Mouse (Mus musculus) macrophage (primary cell): ENCODE measurements around the gene Rnf40. TPM values are rescaled to one million over a fixed set of nuclear protein-coding genes. Genes with fewer than 3 reads are reported as not detected.

Experiments used
- H3K27ac ChIP-seq: fragments of 350-480 bp; formaldehyde crosslinking; 2 replicates; pipeline ENCODE4 v1.9.0; 2021
- H3K36me3 ChIP-seq: fragments of 350-480 bp; formaldehyde crosslinking; 2 replicates; pipeline ENCODE4 v1.9.0; 2021; ENCODE audit errors: inconsistent target
- H3K4me3 ChIP-seq: fragments of 350-480 bp; formaldehyde crosslinking; 2 replicates; pipeline ENCODE4 v1.9.0; 2021; ENCODE audit errors: inconsistent target
- H3K79me2 ChIP-seq: fragments of 350-480 bp; formaldehyde crosslinking; 2 replicates; pipeline ENCODE4 v1.9.0; 2021; ENCODE audit errors: inconsistent target
- WGBS: methylation state at CpG from one replicate; pipeline ENCODE4 v1.1.7; 2026; ENCODE audit warnings: inconsistent platforms; ENCODE audit not compliant: missing documents; 5-methylcytosine and 5-hydroxymethylcytosine counted together
- polyA plus RNA-seq: library from polyadenylated mRNA; stranded (reverse); fragments of 250-400 nt; gene quantifications from 3 replicates; pipeline ENCODE4 v1.2.4, GENCODE M21; 2018; ENCODE audit warnings: inconsistent platforms
- total RNA-seq, 78 experiments: library from RNA; depleted of rRNA; stranded (reverse); fragments of 250-400 nt; gene quantifications; 1 replicate in 9 of 78; 2 replicates in 24 of 78; 3 replicates in 43 of 78; 4 replicates in 2 of 78; pipeline ENCODE4 v1.2.4; 2018; ENCODE audit warnings: inconsistent platforms in 56 of 78

Gene Rnf40
- total RNA-seq (2018; cell fraction: chromatin; rRNA removed): 100 to 1,000 TPM in 18 of 26 experiments, 10 to 100 TPM in 8; 81.8 to 208 (median 111) TPM
- total RNA-seq (2018; cell fraction: cytosol; rRNA removed): 10 to 100 TPM; 27.3 to 46.6 (median 35.7) TPM
- total RNA-seq (2018; cell fraction: nucleus; rRNA removed): 10 to 100 TPM; 40.6 to 87.4 (median 62.0) TPM
- polyA plus RNA-seq: 27.1 to 29.6 TPM (median 28.3 TPM) in 3 replicates

DNA sequence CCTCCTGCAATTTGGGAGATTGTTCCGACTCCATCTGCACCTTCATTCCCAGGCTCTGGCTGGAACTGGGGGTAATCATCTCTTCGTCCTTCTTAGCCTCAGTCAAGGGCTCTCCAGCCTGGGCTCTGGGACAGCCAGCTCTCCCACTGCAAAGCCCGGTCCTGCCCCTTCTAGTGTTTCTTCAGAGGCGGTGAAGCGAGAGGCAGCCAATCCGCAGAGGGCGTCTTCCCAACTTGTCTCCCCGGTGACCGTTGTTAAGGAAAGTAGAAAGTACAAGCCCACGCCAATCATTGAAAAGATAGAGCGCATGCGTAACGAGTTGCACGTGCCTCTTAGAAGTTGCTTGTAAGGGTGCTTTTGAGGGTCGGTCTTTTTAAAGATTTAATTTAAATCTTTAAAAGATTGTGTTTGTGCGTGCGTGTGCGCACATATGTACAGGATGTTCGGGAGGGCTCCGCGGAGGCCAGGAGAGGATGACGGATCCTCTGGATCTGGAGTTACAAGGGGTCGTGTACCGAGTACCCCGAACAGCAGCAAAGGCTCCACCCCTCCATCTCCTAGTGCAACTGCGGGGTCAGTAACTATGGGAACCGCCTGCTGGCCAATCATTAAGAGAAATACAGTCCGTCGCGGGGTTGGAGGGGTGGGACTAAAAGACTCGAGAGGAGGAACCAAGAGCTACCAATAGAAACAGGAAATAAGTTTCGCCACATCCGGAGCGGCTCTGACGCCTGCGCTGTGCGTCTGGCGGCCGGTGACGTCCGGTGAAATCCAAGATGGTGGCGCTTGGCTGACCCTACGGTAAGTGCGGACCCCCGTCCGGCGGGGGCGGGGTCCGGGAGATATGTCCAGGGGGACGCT, at the start of gene Rnf40, which contains the start of gene Ccdc189:
Rnf40 (plus strand) TSS at position 757 of the 861 bp plus-strand sequence.
Ccdc189 (minus strand) TSS at position 585 of the 861 bp plus-strand sequence.
- H3K27ac ChIP-seq: peak within 1 kb of the TSS; percentile 28
- WGBS: 0% methylated on average over 50 of the region's 50 CpGs
- H3K4me3 ChIP-seq: peak within 1 kb of the TSS; percentile 74
- peaks cover 39% of the 10 kb centered on the region for H3K36me3 ChIP-seq
- H3K79me2 ChIP-seq: peaks cover 22% of the 10 kb centered on the region

DNA sequence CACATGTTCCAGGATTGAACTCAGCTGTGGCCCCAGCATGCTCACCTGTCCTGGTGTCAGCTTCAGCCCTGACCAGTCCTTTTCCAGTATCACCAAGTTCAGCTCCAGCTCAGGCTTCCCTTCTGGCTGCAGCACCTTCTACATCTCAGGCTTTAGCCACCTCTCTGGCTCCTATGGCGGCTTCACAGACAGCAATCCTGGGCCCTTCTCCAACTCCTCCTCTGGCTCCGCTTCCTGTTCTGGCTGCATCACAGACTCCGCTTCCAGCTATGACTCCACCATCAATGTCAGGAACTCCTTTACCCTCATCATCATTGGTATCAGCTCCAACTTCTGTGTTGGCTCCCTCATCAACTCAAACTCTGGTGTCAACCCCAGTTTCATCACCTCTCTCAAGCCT, 46.9 kb upstream of the Rnf40 start:
- Histone ChIP-seq H3K36me3 (peaks cover 82% of the 10 kb centered on the region), H3K4me3 (no peak overlapping the region), H3K27ac (no peak overlapping the region), H3K79me2 (peaks cover 20% of the 10 kb centered on the region; the same call in 1 of the 2 replicates)
- WGBS: 82% methylated on average over 3 of the region's 3 CpGs

DNA sequence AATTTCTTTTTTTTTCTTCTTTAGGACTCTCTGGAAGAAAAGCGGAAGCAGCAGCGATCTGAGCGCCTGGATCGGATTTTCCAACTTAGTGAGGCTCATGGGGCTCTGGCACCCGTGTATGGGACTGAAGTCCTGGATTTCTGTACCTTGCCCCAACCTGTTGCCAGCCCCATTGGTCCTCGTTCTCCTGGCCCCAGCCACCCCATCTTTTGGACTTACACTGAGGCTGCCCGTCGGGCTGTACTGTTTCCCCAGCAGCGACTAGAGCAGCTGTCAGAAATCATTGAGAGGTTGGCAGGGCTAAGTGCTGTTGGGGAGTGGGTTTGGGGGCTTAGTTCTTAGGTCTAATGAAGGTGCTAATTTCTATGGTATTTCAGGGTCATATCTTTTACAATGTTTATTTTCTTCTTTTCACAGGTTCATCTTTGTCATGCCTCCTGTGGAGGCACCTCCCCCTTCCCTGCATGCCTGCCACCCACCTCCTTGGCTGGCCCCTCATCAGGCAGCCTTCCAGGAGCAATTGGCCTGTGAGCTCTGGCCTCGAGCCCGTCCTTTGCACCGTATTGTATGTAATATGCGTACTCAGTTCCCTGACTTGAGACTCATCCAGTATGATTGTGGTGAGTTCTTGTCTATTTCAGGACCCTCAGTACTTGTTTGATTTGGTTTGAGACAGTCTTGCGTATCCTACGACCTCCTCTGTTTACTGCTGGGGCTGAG, 39.3 kb upstream of the Rnf40 start:
- Histone ChIP-seq H3K27ac (no peak overlapping the region), H3K4me3 (no peak overlapping the region), H3K36me3 (peaks cover 69% of the 10 kb centered on the region), H3K79me2 (peaks cover 16% of the 10 kb centered on the region; the same call in 1 of the 2 replicates)
- WGBS: 95% methylated on average over 15 of the region's 15 CpGs

DNA sequence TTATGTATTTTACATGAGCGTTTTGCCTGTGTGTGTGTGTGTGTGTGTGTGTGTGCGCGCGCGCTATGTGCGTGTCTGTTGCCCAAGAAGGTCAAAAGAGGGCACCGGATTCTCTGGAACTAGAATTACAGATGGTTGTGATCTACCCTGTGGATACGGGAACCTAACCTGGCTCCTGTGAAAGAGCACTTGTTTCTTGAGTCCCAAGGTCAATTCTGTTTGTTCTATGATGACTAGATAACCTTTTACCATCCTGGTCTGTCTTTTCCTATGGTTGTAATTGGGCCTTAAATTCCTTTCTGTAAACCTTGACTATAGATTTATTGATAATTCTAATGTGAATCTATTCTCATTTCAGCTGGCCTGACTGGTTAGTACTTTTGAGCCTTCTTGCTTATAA, 37.0 kb upstream of the Rnf40 start:
- no peak overlapping the region for H3K4me3 ChIP-seq
- H3K36me3 ChIP-seq: peaks cover 80% of the 10 kb centered on the region
- 98% methylated on average over 6 of the region's 8 CpGs for whole genome bisulfite sequencing
- H3K27ac ChIP-seq: no peak overlapping the region
- H3K79me2 ChIP-seq: no peaks in the 10 kb centered on the region; the same call in 1 of the 2 replicates

DNA sequence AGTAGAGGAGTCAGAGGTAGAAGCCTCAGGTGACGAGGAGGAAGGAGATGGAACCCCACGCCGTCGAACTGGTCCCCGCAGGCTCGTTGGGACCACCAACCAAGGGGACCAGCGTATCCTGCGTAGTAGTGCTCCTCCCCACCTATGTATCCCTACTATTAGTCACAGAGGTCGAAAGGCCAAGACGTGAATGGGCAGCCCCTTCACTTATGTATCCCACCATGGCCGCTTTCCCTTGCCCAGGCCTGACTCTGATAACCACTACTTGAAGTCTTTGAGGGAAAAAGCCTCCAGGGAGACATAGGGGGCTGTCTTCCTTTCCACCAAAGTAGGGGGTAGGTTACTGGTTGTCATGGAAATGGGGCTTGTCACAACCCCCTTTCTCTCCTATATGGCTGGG, 28.0 kb upstream of the Rnf40 start:
- Histone ChIP-seq H3K79me2 (no peaks in the 10 kb centered on the region), H3K36me3 (peaks cover 64% of the 10 kb centered on the region), H3K4me3 (no peak overlapping the region), H3K27ac (no peak overlapping the region)
- 93% methylated on average over 11 of the region's 11 CpGs for WGBS

DNA sequence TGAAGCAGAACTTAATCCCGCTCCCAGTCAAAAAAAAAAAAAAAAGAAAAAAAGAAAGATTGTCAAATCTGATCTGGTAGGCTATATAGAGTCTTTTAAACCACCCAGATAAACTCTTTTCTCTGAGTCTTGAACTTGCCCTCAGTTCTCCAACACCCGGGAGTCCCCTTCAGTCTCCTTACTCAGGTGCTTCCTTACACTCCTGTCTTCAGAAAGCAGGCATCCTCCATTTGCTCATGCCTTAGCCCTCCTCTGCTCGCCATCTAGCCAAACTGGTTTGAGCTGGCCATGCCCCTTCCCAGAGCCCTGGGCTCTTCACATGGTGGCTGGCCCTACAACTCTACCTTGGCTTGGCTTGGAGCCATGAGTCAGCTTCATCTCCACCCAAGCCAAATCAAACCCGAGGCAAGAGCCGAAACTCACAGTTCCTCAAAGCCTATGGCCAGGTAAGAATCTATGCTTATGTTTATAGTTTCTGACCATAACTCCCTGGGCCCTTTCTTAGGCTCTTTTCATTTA, 27.2 kb upstream of the Rnf40 start, which contains the start of gene Tmem265:
Tmem265 (plus strand) TSS at position 51 of the 519 bp plus-strand sequence.
- 81% methylated on average over 5 of the region's 5 CpGs for WGBS

DNA sequence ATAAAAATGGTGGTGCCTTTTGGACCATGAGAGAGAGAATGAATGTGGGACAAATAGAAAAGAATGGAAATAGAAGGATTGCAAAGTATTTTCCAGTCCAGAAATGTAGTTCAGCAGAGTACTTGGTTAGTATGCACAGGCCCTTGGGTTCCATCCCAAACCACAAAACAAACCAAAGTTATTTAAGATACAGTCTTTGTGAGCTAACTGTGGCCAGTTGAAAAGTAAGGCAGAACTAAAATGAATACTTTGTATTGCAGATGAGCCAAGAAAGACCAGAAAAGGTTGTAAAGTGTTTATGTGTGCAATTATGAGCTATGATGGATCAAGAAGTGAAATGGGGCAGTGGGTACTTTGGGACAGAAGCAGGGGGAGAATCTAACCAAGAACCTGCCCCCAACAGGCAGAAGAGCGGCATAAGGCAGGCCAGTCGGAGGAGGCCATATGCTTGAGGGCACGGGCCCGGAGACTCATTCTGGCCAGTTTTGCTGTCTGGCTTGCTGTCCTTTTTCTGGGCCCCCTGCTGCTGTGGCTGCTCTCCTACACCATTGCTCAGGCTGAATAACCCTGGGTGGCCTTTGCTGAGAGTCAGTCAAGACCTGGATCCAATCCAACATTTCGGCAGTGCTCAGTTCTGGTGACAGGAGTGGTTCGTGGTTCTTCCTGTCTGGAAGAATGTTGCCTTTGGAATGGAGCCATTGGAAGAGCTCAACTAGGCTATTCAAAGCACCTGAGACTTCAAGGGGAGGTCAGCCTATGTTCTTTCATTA, 24.0 kb upstream of the Rnf40 start:
- Histone ChIP-seq H3K79me2 (no peaks in the 10 kb centered on the region), H3K4me3 (no peak overlapping the region), H3K36me3 (peaks cover 31% of the 10 kb centered on the region), H3K27ac (no peak overlapping the region)
- 87% methylated on average over 6 of the region's 6 CpGs for whole genome bisulfite sequencing

More for the DNA sequence above, 27.2 kb upstream of the Rnf40 start, which contains the start of gene Tmem265:
- no peaks in the 10 kb centered on the region for H3K79me2 ChIP-seq
- no peak within 1 kb of the TSS for H3K27ac ChIP-seq
- no peak within 1 kb of the TSS for H3K4me3 ChIP-seq
- peaks cover 56% of the 10 kb centered on the region for H3K36me3 ChIP-seq

DNA sequence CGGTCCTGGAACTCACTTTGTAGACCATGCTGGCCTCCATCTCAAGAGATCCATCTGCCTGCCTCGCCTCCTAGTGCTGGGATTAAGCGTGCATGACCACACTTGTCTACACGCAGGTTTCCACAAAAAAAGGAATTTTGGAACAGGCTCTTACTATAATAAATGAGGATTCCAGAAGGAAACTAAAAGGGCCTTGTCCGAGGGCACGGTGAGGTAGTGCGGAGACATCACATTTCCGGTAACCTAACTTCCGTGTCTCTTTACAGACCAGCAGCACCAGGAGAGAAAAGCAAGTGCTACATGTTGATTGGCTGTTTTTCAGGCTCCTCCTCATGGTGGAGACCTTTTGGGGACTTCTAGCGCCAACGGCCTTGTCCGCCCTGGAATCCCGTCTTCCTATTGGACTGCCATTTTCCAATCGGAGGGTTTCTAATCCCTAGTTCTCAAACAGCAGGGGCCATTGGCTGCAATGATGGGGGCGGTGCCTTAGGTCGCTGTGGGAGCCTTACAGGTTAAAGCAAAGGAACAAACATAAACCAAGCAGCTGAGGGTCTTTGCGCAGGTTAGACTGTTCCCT, 15.6 kb upstream of the Rnf40 start, which contains the start of gene Phkg2:
Phkg2 (plus strand) TSS at position 446 of the 577 bp plus-strand sequence.
- H3K4me3 ChIP-seq: peak within 1 kb of the TSS; percentile 79
- under 1% methylated on average over 17 of the region's 17 CpGs for WGBS
- peak within 1 kb of the TSS; percentile 52 for H3K27ac ChIP-seq
- H3K79me2 ChIP-seq: peaks cover 43% of the 10 kb centered on the region
- H3K36me3 ChIP-seq: peaks cover 8% of the 10 kb centered on the region; the same call in 1 of the 2 replicates

DNA sequence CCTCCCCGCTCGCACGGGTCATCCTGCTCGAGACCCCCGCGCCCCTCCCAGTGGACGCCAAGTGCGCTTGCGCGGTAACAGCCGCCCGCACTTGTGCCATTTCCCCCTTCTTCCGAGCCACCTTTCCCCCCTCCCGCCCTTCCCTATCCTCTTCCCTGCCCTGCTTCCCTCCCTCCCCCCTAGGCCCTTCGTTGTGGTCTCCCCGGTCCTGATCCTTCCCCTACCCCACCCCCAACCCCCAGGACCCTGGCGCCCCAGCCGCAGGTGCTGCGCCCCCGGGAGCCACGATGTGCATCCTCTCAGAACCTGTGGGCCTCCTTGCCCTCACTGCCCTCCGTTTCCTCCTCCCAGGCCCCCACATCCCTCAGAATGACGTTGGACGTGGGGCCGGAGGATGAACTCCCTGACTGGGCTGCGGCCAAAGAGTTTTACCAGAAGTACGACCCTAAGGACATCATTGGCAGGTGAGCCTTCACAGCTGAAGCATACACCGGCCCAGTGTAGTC, 15.0 kb upstream of the Rnf40 start:
- WGBS: under 1% methylated on average over 12 of the region's 28 CpGs
- Histone ChIP-seq H3K27ac (peak overlapping the region; percentile 52), H3K4me3 (peak overlapping the region; percentile 79)

DNA sequence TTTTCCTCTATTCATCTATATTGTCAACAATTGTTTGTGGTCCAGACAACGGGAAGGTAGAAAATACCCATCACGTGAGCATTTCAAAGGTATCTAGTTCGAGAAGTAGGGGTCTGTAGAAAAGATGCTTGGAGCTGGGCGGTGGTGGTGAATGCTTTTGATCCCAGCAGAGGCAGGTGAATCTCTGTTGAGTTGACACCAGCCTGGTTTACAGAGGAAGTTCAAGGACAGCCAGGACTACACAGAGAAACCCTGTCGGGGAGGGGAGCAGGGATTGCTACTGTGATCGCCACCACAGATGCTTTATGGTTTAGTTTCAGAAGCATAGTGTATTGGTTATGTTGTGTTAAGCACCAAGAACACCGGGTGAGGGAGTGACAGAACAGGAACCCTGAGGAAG, 14.5 kb upstream of the Rnf40 start:
- Histone ChIP-seq H3K36me3 (peaks cover 10% of the 10 kb centered on the region; the same call in 1 of the 2 replicates), H3K4me3 (peak overlapping the region; percentile 79), H3K79me2 (peaks cover 43% of the 10 kb centered on the region), H3K27ac (0 out of 2 replicates have a peak overlapping the region, but pooled peaks have one; percentile 52)
- 10% methylated on average over 7 of the region's 7 CpGs for WGBS

More for the DNA sequence above, 15.0 kb upstream of the Rnf40 start:
- Histone ChIP-seq H3K36me3 (peaks cover 10% of the 10 kb centered on the region; the same call in 1 of the 2 replicates), H3K79me2 (peaks cover 43% of the 10 kb centered on the region)

DNA sequence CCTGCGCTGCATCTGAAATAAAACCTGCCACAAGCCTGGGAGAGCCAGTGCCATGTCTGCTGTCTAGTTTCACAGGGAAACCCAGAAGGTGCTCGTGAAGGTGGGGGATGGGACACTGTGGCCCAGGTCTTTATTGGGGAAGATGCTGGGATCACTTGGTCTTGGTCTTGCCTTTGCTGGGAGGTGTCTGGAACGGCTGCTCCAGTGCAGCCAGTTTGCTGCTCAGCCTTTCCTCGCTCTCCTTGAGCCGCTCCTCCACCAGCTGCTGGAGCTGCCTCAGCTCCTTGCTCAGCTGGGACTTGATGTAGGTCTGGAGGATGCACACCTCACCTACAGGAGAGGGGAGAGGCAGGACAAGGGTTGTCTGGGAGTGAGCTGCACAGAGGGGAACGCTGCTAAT, 5.3 kb upstream of the Rnf40 start:
- WGBS: 89% methylated on average over 6 of the region's 6 CpGs
- Histone ChIP-seq H3K36me3 (peaks cover 36% of the 10 kb centered on the region), H3K4me3 (no peak overlapping the region), H3K27ac (no peak overlapping the region), H3K79me2 (no peaks in the 10 kb centered on the region)

DNA sequence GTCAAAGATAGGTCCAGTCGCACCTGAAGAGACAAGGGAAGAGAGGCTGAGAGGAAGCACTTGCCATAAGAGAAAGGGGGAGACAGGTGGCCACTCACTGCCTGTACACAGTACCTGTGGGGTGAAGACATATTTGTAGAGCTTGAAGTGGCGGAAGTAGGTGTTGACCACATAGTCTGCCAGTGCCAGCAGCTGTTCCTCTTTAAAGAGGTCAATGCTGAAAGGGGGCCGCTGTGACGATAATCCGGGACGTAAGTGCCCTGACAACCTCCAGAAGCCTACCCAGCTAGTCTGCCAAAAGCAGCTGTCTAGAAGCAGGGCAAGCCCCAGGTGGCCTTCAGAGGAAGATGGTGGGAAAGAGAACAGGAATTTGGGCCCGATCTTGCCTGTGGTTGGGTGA, 3.5 kb upstream of the Rnf40 start:
- no peak overlapping the region for H3K4me3 ChIP-seq
- no peak overlapping the region for H3K27ac ChIP-seq
- peaks cover 15% of the 10 kb centered on the region for H3K79me2 ChIP-seq
- peaks cover 28% of the 10 kb centered on the region for H3K36me3 ChIP-seq
- WGBS: 62% methylated on average over 7 of the region's 7 CpGs

DNA sequence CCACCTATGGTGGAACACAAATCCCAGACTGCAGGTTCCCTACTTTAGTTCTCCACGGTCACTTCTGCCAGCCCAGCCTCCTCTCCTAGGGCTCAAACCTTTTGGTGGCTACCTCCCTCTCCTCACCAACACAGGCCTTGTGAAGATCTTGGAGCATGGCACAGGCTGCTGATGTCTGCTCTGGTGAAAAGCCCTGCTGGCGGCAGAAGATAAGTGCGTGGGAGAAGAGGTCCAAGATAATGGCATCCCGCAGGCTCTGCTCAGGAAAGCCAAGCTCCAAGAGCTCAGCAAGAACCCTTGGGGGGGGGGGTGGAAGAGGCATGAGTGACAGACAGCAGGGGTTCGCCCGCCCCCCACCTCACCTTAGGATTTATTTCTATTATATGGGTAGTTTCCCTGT, 2.4 kb upstream of the Rnf40 start:
- Histone ChIP-seq H3K36me3 (peaks cover 35% of the 10 kb centered on the region), H3K27ac (no peak overlapping the region), H3K4me3 (no peak overlapping the region), H3K79me2 (peaks cover 22% of the 10 kb centered on the region)
- 97% methylated on average over 5 of the region's 6 CpGs for WGBS
